Mouse (Mus musculus): ENCODE data around the gene Btbd6. TPM values are rescaled to one million over a fixed set of nuclear protein-coding genes. Genes with fewer than 3 reads are reported as not detected.
A peak's percentile ranks its signal among the peaks of the same experiment; 100 is the strongest.

The Btbd6 gene
- polyA plus RNA-seq, 1 experiment from 2014 or later: 31.5 TPM

GRCm38 (mm10) chr12:112958303-112958702 lies 18.0 kb upstream of the Btbd6 start:
- Histone ChIP-seq H3K9ac (no peak overlapping the region), H3K27me3 (no peaks in the 10 kb centered on the region), H3K4me3 (replicated peaks) (no peak overlapping the region), H3K36me3 (peaks cover 53% of the 10 kb centered on the region), H3K4me2 (replicated peaks) (no peak overlapping the region), H3K4me1 (no peaks in the 10 kb centered on the region), H3K27ac (replicated peaks) (no peak overlapping the region), H3K9me3 (replicated peaks) (no peaks in the 10 kb centered on the region)
- 33% methylated on average over 4 of the region's 4 CpGs for WGBS
- no peak for ATAC-seq (ENCODE audit: insufficient number of reproducible peaks, low FRiP score, low TSS enrichment, low read depth)

GRCm38 (mm10) chr12:112959421-112959820 lies 16.9 kb upstream of the Btbd6 start:
- H3K4me2 ChIP-seq (replicated peaks): no peak overlapping the region
- H3K4me3 ChIP-seq (replicated peaks): no peak overlapping the region
- H3K36me3 ChIP-seq: peaks cover 65% of the 10 kb centered on the region
- WGBS: 86% methylated on average over 8 of the region's 8 CpGs
- no peak overlapping the region for H3K27ac ChIP-seq (replicated peaks)
- H3K9ac ChIP-seq: no peak overlapping the region
- no peaks in the 10 kb centered on the region for H3K4me1 ChIP-seq
- no peaks in the 10 kb centered on the region for H3K9me3 ChIP-seq (replicated peaks)
- no peak for ATAC-seq (ENCODE audit: insufficient number of reproducible peaks, low FRiP score, low TSS enrichment, low read depth)
- no peaks in the 10 kb centered on the region for H3K27me3 ChIP-seq

- Histone ChIP-seq H3K9ac (no peak overlapping the region), H3K9me3 (replicated peaks) (no peaks in the 10 kb centered on the region), H3K4me1 (no peaks in the 10 kb centered on the region), H3K4me3 (replicated peaks) (no peak overlapping the region), H3K36me3 (peaks cover 82% of the 10 kb centered on the region), H3K27me3 (no peaks in the 10 kb centered on the region), H3K27ac (replicated peaks) (0 out of 2 replicates have a peak overlapping the region, but pooled peaks have one; percentile 22), H3K4me2 (replicated peaks) (no peak overlapping the region)
- peak; percentile 31; the same call in 1 of the 2 replicates for ATAC-seq (ENCODE audit: insufficient number of reproducible peaks, low FRiP score, low TSS enrichment, low read depth)
- 77% methylated on average over 7 of the region's 7 CpGs for WGBS
Measured at GRCm38 (mm10) chr12:112961428-112961827, 14.9 kb upstream of the Btbd6 start.

- ATAC-seq (ENCODE audit: insufficient number of reproducible peaks, low FRiP score, low TSS enrichment, low read depth): no peak
- Histone ChIP-seq H3K4me3 (replicated peaks) (no peak overlapping the region), H3K9me3 (replicated peaks) (no peaks in the 10 kb centered on the region), H3K9ac (no peak overlapping the region), H3K36me3 (peaks cover 86% of the 10 kb centered on the region), H3K4me2 (replicated peaks) (no peak overlapping the region), H3K4me1 (no peaks in the 10 kb centered on the region), H3K27ac (replicated peaks) (peak overlapping the region; percentile 22; the same call in 1 of the 2 replicates), H3K27me3 (no peaks in the 10 kb centered on the region)
- WGBS: 72% methylated on average over 5 of the region's 5 CpGs
Measured at GRCm38 (mm10) chr12:112961872-112962271, 14.4 kb upstream of the Btbd6 start.

GRCm38 (mm10) chr12:112965783-112966182 lies 10.5 kb upstream of the Btbd6 start:
- no peaks in the 10 kb centered on the region for H3K4me1 ChIP-seq
- no peaks in the 10 kb centered on the region for H3K27me3 ChIP-seq
- H3K9me3 ChIP-seq (replicated peaks): no peaks in the 10 kb centered on the region
- peaks cover 98% of the 10 kb centered on the region for H3K36me3 ChIP-seq
- H3K9ac ChIP-seq: no peak overlapping the region
- WGBS: 92% methylated on average over 13 of the region's 13 CpGs
- H3K4me3 ChIP-seq (replicated peaks): no peak overlapping the region
- no peak for ATAC-seq (ENCODE audit: insufficient number of reproducible peaks, low FRiP score, low TSS enrichment, low read depth)
- H3K27ac ChIP-seq (replicated peaks): no peak overlapping the region
- no peak overlapping the region for H3K4me2 ChIP-seq (replicated peaks)

GRCm38 (mm10) chr12:112968943-112969342 lies 7.3 kb upstream of the Btbd6 start:
- no peak for ATAC-seq (ENCODE audit: insufficient number of reproducible peaks, low FRiP score, low TSS enrichment, low read depth)
- Histone ChIP-seq H3K4me2 (replicated peaks) (no peak overlapping the region), H3K27me3 (no peaks in the 10 kb centered on the region), H3K4me3 (replicated peaks) (no peak overlapping the region), H3K36me3 (peaks cover 98% of the 10 kb centered on the region), H3K27ac (replicated peaks) (no peak overlapping the region), H3K4me1 (no peaks in the 10 kb centered on the region), H3K9me3 (replicated peaks) (no peaks in the 10 kb centered on the region), H3K9ac (no peak overlapping the region)
- 65% methylated on average over 8 of the region's 8 CpGs for WGBS

GRCm38 (mm10) chr12:112969616-112970015 lies 6.7 kb upstream of the Btbd6 start:
- Histone ChIP-seq H3K4me1 (no peaks in the 10 kb centered on the region), H3K27ac (replicated peaks) (no peak overlapping the region), H3K9me3 (replicated peaks) (no peaks in the 10 kb centered on the region), H3K27me3 (no peaks in the 10 kb centered on the region), H3K4me3 (replicated peaks) (no peak overlapping the region), H3K9ac (no peak overlapping the region), H3K36me3 (peaks cover 97% of the 10 kb centered on the region), H3K4me2 (replicated peaks) (no peak overlapping the region)
- WGBS: 90% methylated on average over 6 of the region's 6 CpGs
- ATAC-seq (ENCODE audit: insufficient number of reproducible peaks, low FRiP score, low TSS enrichment, low read depth): no peak

- Histone ChIP-seq H3K9me3 (replicated peaks) (no peaks in the 10 kb centered on the region), H3K36me3 (peaks cover 74% of the 10 kb centered on the region), H3K4me3 (replicated peaks) (no peak overlapping the region), H3K4me2 (replicated peaks) (no peak overlapping the region), H3K27me3 (no peaks in the 10 kb centered on the region), H3K4me1 (peaks cover 19% of the 10 kb centered on the region), H3K9ac (no peak overlapping the region), H3K27ac (replicated peaks) (no peak overlapping the region)
- 79% methylated on average over 9 of the region's 9 CpGs for WGBS
- no peak for ATAC-seq (ENCODE audit: insufficient number of reproducible peaks, low FRiP score, low TSS enrichment, low read depth)
Measured at GRCm38 (mm10) chr12:112974736-112975135, 1.5 kb upstream of the Btbd6 start.

GRCm38 (mm10) chr12:112977156-112977555 lies 874 bp downstream of the Btbd6 start:
- Histone ChIP-seq H3K4me1 (peaks cover 19% of the 10 kb centered on the region), H3K4me2 (replicated peaks) (peak overlapping the region; percentile 77), H3K4me3 (replicated peaks) (peak overlapping the region; percentile 64), H3K9ac (peak overlapping the region; percentile 61), H3K27me3 (no peaks in the 10 kb centered on the region), H3K36me3 (peaks cover 75% of the 10 kb centered on the region), H3K9me3 (replicated peaks) (no peaks in the 10 kb centered on the region), H3K27ac (replicated peaks) (peak overlapping the region; percentile 92)
- 36% methylated on average over 12 of the region's 12 CpGs for WGBS
- no peak for ATAC-seq (ENCODE audit: insufficient number of reproducible peaks, low FRiP score, low TSS enrichment, low read depth)

- Histone ChIP-seq H3K9ac (no peak overlapping the region), H3K4me3 (replicated peaks) (no peak overlapping the region), H3K4me1 (peaks cover 10% of the 10 kb centered on the region), H3K27ac (replicated peaks) (0 out of 2 replicates have a peak overlapping the region, but pooled peaks have one; percentile 17), H3K27me3 (no peaks in the 10 kb centered on the region), H3K4me2 (replicated peaks) (no peak overlapping the region), H3K9me3 (replicated peaks) (no peaks in the 10 kb centered on the region), H3K36me3 (peaks cover 94% of the 10 kb centered on the region)
- 73% methylated on average over 2 of the region's 2 CpGs for WGBS
- no peak for ATAC-seq (ENCODE audit: insufficient number of reproducible peaks, low FRiP score, low TSS enrichment, low read depth)
Measured at GRCm38 (mm10) chr12:112982031-112982430, 5.7 kb downstream of the Btbd6 start.

GRCm38 (mm10) chr12:112985346-112985745 lies 9.1 kb downstream of the Btbd6 start:
- no peak overlapping the region for H3K27ac ChIP-seq (replicated peaks)
- H3K9me3 ChIP-seq (replicated peaks): no peaks in the 10 kb centered on the region
- H3K4me2 ChIP-seq (replicated peaks): no peak overlapping the region
- H3K9ac ChIP-seq: no peak overlapping the region
- H3K4me1 ChIP-seq: no peaks in the 10 kb centered on the region
- H3K36me3 ChIP-seq: peaks cover 80% of the 10 kb centered on the region
- no peak for ATAC-seq (ENCODE audit: insufficient number of reproducible peaks, low FRiP score, low TSS enrichment, low read depth)
- WGBS: 91% methylated on average over 6 of the region's 6 CpGs
- no peaks in the 10 kb centered on the region for H3K27me3 ChIP-seq
- no peak overlapping the region for H3K4me3 ChIP-seq (replicated peaks)

- WGBS: 67% methylated on average over 6 of the region's 6 CpGs
- no peak for ATAC-seq (ENCODE audit: insufficient number of reproducible peaks, low FRiP score, low TSS enrichment, low read depth)
- no peak overlapping the region for H3K4me3 ChIP-seq (replicated peaks)
- no peak overlapping the region for H3K9ac ChIP-seq
- no peak overlapping the region for H3K27ac ChIP-seq (replicated peaks)
- H3K9me3 ChIP-seq (replicated peaks): no peaks in the 10 kb centered on the region
- no peak overlapping the region for H3K4me2 ChIP-seq (replicated peaks)
- peaks cover 64% of the 10 kb centered on the region for H3K36me3 ChIP-seq
- peaks cover 3% of the 10 kb centered on the region; the same call in 1 of the 2 replicates for H3K4me1 ChIP-seq
- H3K27me3 ChIP-seq: no peaks in the 10 kb centered on the region
Measured at GRCm38 (mm10) chr12:112987877-112988276, 11.6 kb downstream of the Btbd6 start.
